Mouse (Mus musculus) brain, embryonic 14.5 days (tissue): ENCODE measurements around the gene Tyk2.

ENCODE experiments used
- CTCF ChIP-seq: fragments of 200-500 bp; IDR thresholded peaks from 2 replicates; pipeline ENCODE4 v1.5.1; 2012; ENCODE audit warnings: inconsistent platforms, mild to moderate bottlenecking, moderate library complexity, borderline replicate concordance; ENCODE audit not compliant: insufficient read depth, insufficient read length; ENCODE audit errors: extremely low read depth
- POLR2A ChIP-seq: fragments of 200-500 bp; IDR thresholded peaks from 2 replicates; pipeline ENCODE4 v1.6.1; 2012; ENCODE audit warnings: mild to moderate bottlenecking, inconsistent platforms, borderline replicate concordance; ENCODE audit not compliant: poor library complexity, insufficient read depth, insufficient read length, severe bottlenecking; ENCODE audit errors: extremely low read depth

- TF ChIP-seq CTCF (no peak), POLR2A (no peak)
Observed at GRCm38 (mm10) chr9:21167140-21168097, 36.4 kb upstream of the Tyk2 start.
